Mouse (Mus musculus) forebrain, embryonic 16.5 days (tissue): ENCODE data around the gene Gsto2. TPM values are rescaled to one million over a fixed set of nuclear protein-coding genes. Genes with fewer than 3 reads are reported as not detected.

Experiments
- ATAC-seq: fragments of 200-750 bp; cut with Nextera tagmentation; 2 replicates; pipeline ENCODE4 v1.8.0; 2017; ENCODE audit warnings: mild to moderate bottlenecking, moderate library complexity
- H3K27ac ChIP-seq: fragments of 300-500 bp; sonication (generic); 2 replicates; pipeline ENCODE4 v1.5.1; 2014; ENCODE audit warnings: low read length, control low read depth
- H3K27me3 ChIP-seq: fragments of 300-500 bp; sonication (generic); replicated peaks from 2 replicates; pipeline ENCODE4 v1.6.1; 2014; ENCODE audit warnings: low read length; ENCODE audit not compliant: control insufficient read depth, insufficient read depth
- H3K36me3 ChIP-seq: fragments of 300-500 bp; sonication (generic); 2 replicates; pipeline ENCODE4 v1.6.1; 2014; ENCODE audit not compliant: control insufficient read depth, insufficient read depth
- H3K4me1 ChIP-seq: fragments of 300-500 bp; sonication (generic); replicated peaks from 2 replicates; pipeline ENCODE4 v1.6.1; 2014; ENCODE audit warnings: low read length; ENCODE audit not compliant: control insufficient read depth, insufficient read depth
- H3K4me2 ChIP-seq: fragments of 300-500 bp; sonication (generic); 2 replicates; pipeline ENCODE4 v1.6.1; 2014; ENCODE audit warnings: mild to moderate bottlenecking, low read length, control low read depth
- H3K4me3 ChIP-seq: fragments of 300-500 bp; sonication (generic); replicated peaks from 2 replicates; pipeline ENCODE4 v1.5.1; 2014; ENCODE audit warnings: mild to moderate bottlenecking, low read length, control low read depth
- H3K9ac ChIP-seq: fragments of 300-500 bp; sonication (generic); replicated peaks from 2 replicates; pipeline ENCODE4 v1.6.1; 2014; ENCODE audit warnings: low read depth, low read length, control low read depth
- H3K9me3 ChIP-seq: fragments of 300-500 bp; sonication (generic); 2 replicates; pipeline ENCODE4 v1.6.1; 2016; ENCODE audit warnings: low read length; ENCODE audit not compliant: control insufficient read depth
- WGBS: fragments of 180-500 bp; shearing (Covaris S2); extraction: QIAGEN DNeasy Blood & Tissue Kit; methylation state at CpG from one replicate; pipeline ENCODE4 v1.1.7; 2014; 5-methylcytosine and 5-hydroxymethylcytosine counted together
- polyA plus RNA-seq: library from polyadenylated mRNA; unstranded; fragments of >200 nt; fragmentation: Nextera tagmentation; extraction: Ambion mirVana; gene quantifications from 2 replicates; pipeline ENCODE4 v1.2.1, GENCODE M21; 2015

The Gsto2 gene
- 0.84 and 1.2 TPM in 2 replicates for polyA plus RNA-seq

GRCm38 (mm10) chr19:47865353-47865947 lies at the start of gene Gsto2:
Gene Gsto2, plus strand, starts transcription at chr19:47865534.
- peak within 1 kb of the TSS; percentile 81 for H3K9ac ChIP-seq
- peak within 1 kb of the TSS; percentile 72 for H3K4me2 ChIP-seq
- ATAC-seq, result peak; percentile 100
- H3K36me3 ChIP-seq, result no peaks in the 10 kb centered on the region
- H3K4me3 ChIP-seq, result peak within 1 kb of the TSS; percentile 69
- H3K27me3 ChIP-seq, result no peaks in the 10 kb centered on the region
- peak within 1 kb of the TSS; percentile 82 for H3K27ac ChIP-seq
- H3K4me1 ChIP-seq, result peaks cover 4% of the 10 kb centered on the region
- H3K9me3 ChIP-seq, result no peaks in the 10 kb centered on the region
- under 1% methylated on average over 49 of the region's 49 CpGs for WGBS

- ATAC-seq, result peak; percentile 64
- 59% methylated on average over 9 of the region's 9 CpGs for WGBS
- Histone ChIP-seq H3K4me3 (no peak overlapping the region), H3K27me3 (no peaks in the 10 kb centered on the region), H3K4me1 (peaks cover 8% of the 10 kb centered on the region; the same call in 1 of the 2 replicates), H3K9ac (no peak overlapping the region), H3K4me2 (no peak overlapping the region), H3K27ac (peak overlapping the region; percentile 56; the same call in 1 of the 2 replicates), H3K9me3 (no peaks in the 10 kb centered on the region), H3K36me3 (no peaks in the 10 kb centered on the region)
Measured at GRCm38 (mm10) chr19:47817692-47818091, 47.6 kb upstream of the Gsto2 start.

GRCm38 (mm10) chr19:47820832-47821493 lies 44.4 kb upstream of the Gsto2 start:
- H3K4me2 ChIP-seq, result no peak overlapping the region
- no peaks in the 10 kb centered on the region for H3K27me3 ChIP-seq
- peaks cover 8% of the 10 kb centered on the region; the same call in 1 of the 2 replicates for H3K4me1 ChIP-seq
- no peak overlapping the region for H3K27ac ChIP-seq
- no peaks in the 10 kb centered on the region for H3K36me3 ChIP-seq
- peak; percentile 29 for ATAC-seq
- WGBS, result 19% methylated on average over 8 of the region's 9 CpGs
- H3K9ac ChIP-seq, result no peak overlapping the region
- H3K9me3 ChIP-seq, result no peaks in the 10 kb centered on the region
- no peak overlapping the region for H3K4me3 ChIP-seq

GRCm38 (mm10) chr19:47821494-47821872 lies 43.9 kb upstream of the Gsto2 start:
- peaks cover 8% of the 10 kb centered on the region; the same call in 1 of the 2 replicates for H3K4me1 ChIP-seq
- H3K4me3 ChIP-seq, result no peak overlapping the region
- H3K27ac ChIP-seq, result no peak overlapping the region
- H3K4me2 ChIP-seq, result no peak overlapping the region
- no peaks in the 10 kb centered on the region for H3K36me3 ChIP-seq
- WGBS, result 63% methylated on average over 7 of the region's 7 CpGs
- H3K9ac ChIP-seq, result no peak overlapping the region
- H3K9me3 ChIP-seq, result no peaks in the 10 kb centered on the region
- no peaks in the 10 kb centered on the region for H3K27me3 ChIP-seq
- peak; percentile 27; the same call in 1 of the 2 replicates for ATAC-seq

- no peak overlapping the region for H3K4me3 ChIP-seq
- ATAC-seq, result no peak; the same call in 1 of the 2 replicates
- no peaks in the 10 kb centered on the region for H3K9me3 ChIP-seq
- H3K9ac ChIP-seq, result no peak overlapping the region
- peaks cover 8% of the 10 kb centered on the region; the same call in 1 of the 2 replicates for H3K4me1 ChIP-seq
- H3K36me3 ChIP-seq, result no peaks in the 10 kb centered on the region
- WGBS, result 18% methylated on average over 8 of the region's 8 CpGs
- H3K27me3 ChIP-seq, result no peaks in the 10 kb centered on the region
- no peak overlapping the region for H3K4me2 ChIP-seq
- no peak overlapping the region for H3K27ac ChIP-seq
Measured at GRCm38 (mm10) chr19:47822143-47822796, 43.1 kb upstream of the Gsto2 start.

GRCm38 (mm10) chr19:47824026-47824425 lies 41.3 kb upstream of the Gsto2 start:
- H3K36me3 ChIP-seq, result no peaks in the 10 kb centered on the region
- 0 out of 2 replicates have a peak, but pooled peaks cover 2% of the 10 kb centered on the region for H3K4me1 ChIP-seq
- ATAC-seq, result no peak
- no peaks in the 10 kb centered on the region for H3K9me3 ChIP-seq
- 89% methylated on average over 5 of the region's 5 CpGs for WGBS
- no peak overlapping the region for H3K4me3 ChIP-seq
- H3K4me2 ChIP-seq, result no peak overlapping the region
- H3K9ac ChIP-seq, result no peak overlapping the region
- H3K27me3 ChIP-seq, result no peaks in the 10 kb centered on the region
- H3K27ac ChIP-seq, result no peak overlapping the region

GRCm38 (mm10) chr19:47829913-47830450 lies 35.4 kb upstream of the Gsto2 start:
- H3K4me2 ChIP-seq, result no peak overlapping the region
- no peak overlapping the region for H3K27ac ChIP-seq
- no peaks in the 10 kb centered on the region for H3K36me3 ChIP-seq
- no peaks in the 10 kb centered on the region for H3K4me1 ChIP-seq
- ATAC-seq, result no peak
- no peak overlapping the region for H3K4me3 ChIP-seq
- WGBS, result 87% methylated on average over 14 of the region's 14 CpGs
- H3K9ac ChIP-seq, result no peak overlapping the region
- H3K27me3 ChIP-seq, result no peaks in the 10 kb centered on the region
- H3K9me3 ChIP-seq, result no peaks in the 10 kb centered on the region

GRCm38 (mm10) chr19:47831111-47831510 lies 34.2 kb upstream of the Gsto2 start:
- no peak for ATAC-seq
- Histone ChIP-seq H3K27me3 (no peaks in the 10 kb centered on the region), H3K36me3 (no peaks in the 10 kb centered on the region), H3K27ac (no peak overlapping the region), H3K4me3 (no peak overlapping the region), H3K4me1 (no peaks in the 10 kb centered on the region), H3K9me3 (no peaks in the 10 kb centered on the region), H3K9ac (no peak overlapping the region), H3K4me2 (no peak overlapping the region)
- WGBS, result 95% methylated on average over 8 of the region's 8 CpGs

GRCm38 (mm10) chr19:47832316-47832715 lies 33.0 kb upstream of the Gsto2 start:
- Histone ChIP-seq H3K27ac (no peak overlapping the region), H3K9me3 (no peaks in the 10 kb centered on the region), H3K27me3 (no peaks in the 10 kb centered on the region), H3K4me1 (peaks cover 5% of the 10 kb centered on the region; the same call in 1 of the 2 replicates), H3K9ac (no peak overlapping the region), H3K4me2 (no peak overlapping the region), H3K4me3 (no peak overlapping the region), H3K36me3 (no peaks in the 10 kb centered on the region)
- WGBS, result 89% methylated on average over 16 of the region's 16 CpGs
- no peak for ATAC-seq
